Mouse (Mus musculus) heart, postnatal 14 days (tissue): ENCODE results near the gene Ddx5. TPM values are rescaled to one million over a fixed set of nuclear protein-coding genes. Genes with fewer than 3 reads are reported as not detected.
"Not testable (repeated sequence)": the region's sequence is repeated elsewhere in the genome, so short reads cannot be mapped to it uniquely, and the experiment has no call there.

Experiments used
- DNase-seq, 2 experiments: peaks; one replicate each; pipeline ENCODE4 v3.0.0; 2021 to 2022
- intact Hi-C: fragments of 180-260 bp; cut with DNase I; formaldehyde crosslinking; loops from one replicate; pipeline ENCODE4 v1.15.1; 2025
- long read RNA-seq, 2 experiments: library from polyadenylated mRNA; stranded (forward); transcript quantifications; one replicate each; pipeline ENCODE4 v2.0.0; 2021
- total RNA-seq, 2 experiments: library from RNA; stranded (reverse); gene quantifications; 2 replicates each; pipeline ENCODE4 v1.2.3; 2021

Gene Ddx5
- total RNA-seq: 100 to 1,000 TPM; 425 to 428 TPM
- long read RNA-seq, experiment 1, transcript Ddx5-208 (12 exons, 3,593 nt): minor isoform, 145 of 691 reads
- long read RNA-seq, experiment 1, transcript Ddx5-201 (13 exons, 3,559 nt): major isoform, 432 of 691 reads
- long read RNA-seq, experiment 1, partial matches to known transcripts: 35 of 691 reads
- long read RNA-seq, experiment 1, other reads (novel, unspliced or antisense): 79 of 691 reads
- long read RNA-seq, experiment 2, transcript Ddx5-201 (13 exons, 3,559 nt): major isoform, 433 of 652 reads
- long read RNA-seq, experiment 2, transcript Ddx5-208 (12 exons, 3,593 nt): minor isoform, 97 of 652 reads
- long read RNA-seq, experiment 2, partial matches to known transcripts: 52 of 652 reads
- long read RNA-seq, experiment 2, other reads (novel, unspliced or antisense): 70 of 652 reads

DNA sequence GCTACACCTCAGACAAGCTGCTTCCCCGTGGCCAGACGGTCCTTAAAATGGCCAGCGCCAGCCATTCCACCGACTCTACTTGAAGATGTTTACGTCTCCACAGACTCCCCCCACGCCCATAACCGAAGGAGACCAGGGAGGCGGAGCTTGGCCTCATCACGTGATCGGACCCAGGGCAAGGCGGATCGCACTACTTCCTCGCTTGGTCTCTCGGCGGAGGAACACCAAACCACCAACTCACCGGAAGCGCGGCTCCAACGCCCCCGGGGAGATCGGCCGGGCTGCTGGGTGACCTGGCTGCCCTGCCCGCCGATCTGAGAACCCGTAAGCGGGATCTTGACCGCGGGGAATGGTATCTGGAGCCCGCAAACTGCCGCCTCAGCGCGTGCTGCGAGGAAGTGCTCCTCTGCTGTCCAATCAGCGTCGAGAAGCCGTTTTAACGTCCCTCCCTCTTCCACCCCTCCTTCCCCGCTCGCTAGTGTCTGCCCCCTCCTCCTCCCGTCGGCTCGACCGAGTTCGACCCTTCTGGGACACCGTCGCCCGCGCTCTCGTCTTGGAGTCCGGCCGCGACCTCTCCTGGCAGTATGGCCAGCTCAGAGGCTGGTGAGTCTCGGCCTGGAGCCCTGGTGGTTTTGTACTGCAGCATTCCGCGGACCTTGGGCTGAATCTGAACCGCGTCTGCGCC, at the start of gene Ddx5, which contains the start of gene Cep95:
TSS of gene Ddx5 (minus strand) at position 411 of the 685 bp plus-strand sequence.
TSS of gene Cep95 (plus strand) at position 478 of the 685 bp plus-strand sequence.
- DNase-seq: peak; percentile 94 to 95

DNA sequence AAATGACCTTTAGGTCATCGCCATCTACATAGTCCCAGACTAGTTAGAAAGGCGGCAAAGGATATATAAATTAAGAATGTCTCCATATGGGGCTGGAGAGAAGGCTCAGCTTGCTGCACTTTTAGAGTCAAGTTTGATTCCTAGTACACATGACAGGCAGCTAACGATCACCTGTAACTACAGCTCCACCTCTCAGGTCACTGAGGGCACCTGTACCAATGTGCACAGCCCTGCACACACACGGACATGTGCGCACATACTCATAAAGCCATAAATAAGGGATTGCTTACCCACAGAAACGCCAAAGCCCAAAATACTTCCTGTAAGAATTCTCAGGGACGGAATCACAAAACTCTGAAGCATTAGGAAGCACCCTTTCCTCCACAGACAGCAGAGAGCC, 39.1 kb upstream of the Ddx5 start:
- no peak for DNase-seq
- intact Hi-C loops: no loop called here

More for the DNA sequence above, at the start of gene Ddx5, which contains the start of gene Cep95:
- intact Hi-C loops: loop anchor here (5.0 kb wide), 2 partner anchors 188 to 208 kb away; partner anchors contain the start of gene Kpna2

GRCm38 (mm10) chr11:106824403-106824802, 35.4 kb upstream of the Ddx5 start:
- no peak for DNase-seq
- intact Hi-C loops: no loop called here

DNA sequence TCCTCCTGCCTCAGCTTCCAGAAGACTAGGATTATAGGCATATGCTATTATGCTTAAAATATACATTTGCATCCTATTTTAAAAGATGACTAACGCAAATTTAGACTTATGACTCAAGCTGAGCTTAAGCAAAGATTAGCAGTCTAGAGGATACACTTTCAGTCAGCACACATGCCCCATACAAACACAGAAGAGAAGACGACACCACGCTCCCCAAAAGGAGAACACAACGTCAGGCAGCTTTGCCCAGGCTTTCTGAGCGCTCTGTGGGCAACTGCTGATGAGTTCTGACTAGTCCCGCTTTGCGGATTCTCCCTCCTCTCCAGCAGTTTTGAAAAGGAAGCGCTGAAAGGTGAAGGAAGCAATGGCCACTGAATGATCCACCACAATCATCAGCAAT, 34.8 kb upstream of the Ddx5 start:
- no peak for DNase-seq
- intact Hi-C loops: no loop called here

GRCm38 (mm10) chr11:106822911-106823310, 33.9 kb upstream of the Ddx5 start:
- intact Hi-C loops: no loop called here
- DNase-seq: no peak

DNA sequence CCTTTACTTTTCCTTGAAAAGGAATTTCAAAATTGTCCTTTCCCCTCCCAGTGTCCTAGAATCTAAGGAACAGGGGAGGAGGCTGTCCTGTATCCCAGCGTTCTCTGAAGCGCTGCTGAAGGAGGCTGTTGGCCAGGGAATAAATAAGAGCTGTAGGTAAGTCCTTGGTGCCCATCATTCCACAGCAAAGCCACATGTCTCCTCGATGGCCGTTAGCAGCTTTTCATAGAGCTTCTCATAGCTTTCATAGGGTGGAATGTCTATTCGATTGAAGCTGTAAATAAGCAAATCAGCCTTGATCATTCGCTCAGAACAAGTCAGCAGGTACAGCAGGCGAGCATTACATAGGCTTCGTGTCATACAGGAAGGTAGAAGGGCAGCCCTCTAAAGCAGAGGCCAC, 33.5 kb upstream of the Ddx5 start:
- DNase-seq: no peak
- intact Hi-C loops: no loop called here

DNA sequence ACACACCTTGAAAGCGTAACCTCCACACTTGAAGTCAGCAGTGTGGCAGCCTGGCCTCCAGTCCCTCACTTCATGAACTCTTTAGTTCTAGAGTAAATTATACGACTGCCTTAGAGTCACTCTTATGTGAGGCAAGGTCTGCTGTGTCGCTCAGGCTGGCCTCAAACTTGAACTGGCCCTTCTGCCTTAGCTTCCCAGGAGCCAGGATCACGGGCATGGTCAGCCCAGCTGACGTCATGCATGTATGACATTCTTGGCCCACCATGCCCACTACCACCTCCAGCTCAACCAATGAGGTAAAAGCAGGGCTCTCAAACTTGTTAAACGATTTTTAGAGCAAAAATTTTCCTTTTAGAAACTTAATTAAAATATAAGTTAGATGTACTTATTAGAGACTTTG, 32.4 kb upstream of the Ddx5 start:
- intact Hi-C loops: no loop called here
- DNase-seq: no peak

DNA sequence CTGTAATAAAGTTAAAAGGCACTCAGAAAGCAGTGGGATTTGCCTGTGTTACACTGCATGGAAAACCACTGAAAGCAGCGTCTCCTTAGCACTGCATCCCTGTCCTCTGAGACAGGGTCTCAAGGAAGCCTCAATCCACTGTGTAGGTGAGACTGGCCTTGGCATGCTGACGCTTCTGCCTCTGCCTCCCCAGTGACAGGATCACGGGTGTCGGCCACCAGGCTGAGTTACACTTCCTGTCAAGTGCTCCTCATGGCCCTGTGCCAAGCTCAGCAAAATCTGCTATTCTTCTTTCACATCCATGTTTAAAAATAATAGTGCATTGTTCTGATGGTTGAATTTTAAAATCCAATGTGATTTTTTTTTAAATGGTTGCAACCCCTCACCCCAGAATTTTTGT, 32.0 kb upstream of the Ddx5 start:
- intact Hi-C loops: no loop called here
- peak; percentile 74 for DNase-seq

GRCm38 (mm10) chr11:106820252-106820651, 31.3 kb upstream of the Ddx5 start:
- intact Hi-C loops: no loop called here
- DNase-seq: no peak

DNA sequence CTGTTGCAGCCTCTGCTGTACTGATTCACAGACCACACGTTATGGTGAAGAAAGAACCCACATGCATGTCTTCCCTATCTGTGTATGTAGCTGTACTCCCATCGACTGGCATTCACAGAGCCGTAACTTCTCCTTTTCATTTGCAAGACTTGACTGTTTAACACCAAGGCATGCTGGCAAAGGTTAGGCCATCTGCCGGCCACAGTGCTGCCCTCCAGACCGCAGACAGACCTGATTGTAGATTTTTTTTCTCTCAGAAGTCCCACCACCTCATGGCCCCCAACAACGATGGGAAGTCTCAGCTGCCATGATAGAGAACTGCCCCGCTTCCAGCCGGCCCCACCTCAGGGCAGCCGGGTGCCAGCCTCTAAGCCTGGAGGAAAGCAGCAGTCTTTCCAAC, 30.6 kb upstream of the Ddx5 start:
- intact Hi-C loops: no loop called here
- no peak for DNase-seq

DNA sequence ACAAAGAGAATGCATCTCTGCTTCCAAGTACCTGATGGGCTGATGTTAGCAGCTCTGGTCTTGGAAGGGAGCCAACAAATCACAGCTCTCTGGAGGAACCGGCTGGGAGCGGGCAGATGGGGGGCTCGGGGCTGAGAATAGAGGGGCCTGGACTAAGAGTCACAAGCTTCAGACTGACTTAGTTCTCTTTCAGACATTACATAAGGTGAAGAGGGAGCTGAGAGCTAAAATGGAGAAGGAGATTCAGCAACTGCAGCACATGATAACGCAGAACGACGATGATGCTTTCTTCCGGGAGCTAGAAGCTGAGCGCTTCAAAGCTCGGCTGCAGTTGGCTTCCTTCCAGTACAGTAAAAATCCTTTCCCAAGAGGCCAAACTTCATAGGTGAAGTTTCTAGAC, 29.4 kb upstream of the Ddx5 start:
- intact Hi-C loops: no loop called here
- no peak for DNase-seq

- intact Hi-C loops: no loop called here
- DNase-seq: no peak
Observed at GRCm38 (mm10) chr11:106817808-106818207, 28.8 kb upstream of the Ddx5 start.

- intact Hi-C loops: no loop called here
Observed at GRCm38 (mm10) chr11:106817156-106817555, 28.2 kb upstream of the Ddx5 start.

DNA sequence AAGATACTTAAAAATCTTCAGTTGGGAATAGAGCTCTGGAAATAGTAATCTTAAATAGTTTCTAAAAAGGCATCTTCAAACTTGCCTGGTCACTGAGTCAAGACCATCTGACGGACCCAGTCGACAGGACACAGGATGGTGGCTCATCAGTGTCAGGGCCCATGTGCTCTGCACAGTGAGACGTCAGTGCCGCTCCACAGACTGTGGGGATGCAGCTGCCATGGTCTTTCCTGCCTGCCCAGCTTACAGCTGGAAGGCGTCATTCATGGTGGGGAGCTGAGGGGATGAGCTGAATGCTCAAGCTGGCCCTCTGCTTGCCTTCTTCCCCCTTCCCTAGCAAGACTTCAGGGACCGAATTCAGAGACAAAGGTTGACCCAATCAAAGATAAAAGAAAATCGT, 27.3 kb upstream of the Ddx5 start:
- intact Hi-C loops: no loop called here

More at GRCm38 (mm10) chr11:106817156-106817555, 28.2 kb upstream of the Ddx5 start:
- DNase-seq: no peak

GRCm38 (mm10) chr11:106815761-106816160, 26.8 kb upstream of the Ddx5 start:
- no peak for DNase-seq
- intact Hi-C loops: no loop called here

More for the DNA sequence above, 27.3 kb upstream of the Ddx5 start:
- DNase-seq: no peak

DNA sequence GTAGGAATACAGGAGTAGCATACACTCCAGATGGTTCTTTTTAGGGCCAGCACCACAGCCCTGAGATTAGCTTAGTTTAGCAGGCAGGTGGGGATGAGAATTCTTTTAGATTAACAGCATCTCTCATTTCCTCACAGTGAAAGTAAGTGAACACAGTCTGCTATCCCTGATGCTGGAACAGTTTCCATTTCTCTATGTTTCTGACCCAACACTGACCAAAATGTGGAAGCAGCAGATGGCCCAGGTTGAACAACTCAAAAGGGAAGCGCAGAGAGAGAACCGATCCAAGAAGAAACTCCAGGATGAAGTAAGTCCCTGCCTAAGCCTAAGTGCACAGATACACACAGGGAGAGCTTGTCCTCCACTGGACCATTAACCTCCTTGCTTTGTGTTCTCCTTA, 26.3 kb upstream of the Ddx5 start:
- intact Hi-C loops: no loop called here
- no peak for DNase-seq

GRCm38 (mm10) chr11:106814601-106815320, 25.8 kb upstream of the Ddx5 start:
- intact Hi-C loops: no loop called here
- no peak for DNase-seq

DNA sequence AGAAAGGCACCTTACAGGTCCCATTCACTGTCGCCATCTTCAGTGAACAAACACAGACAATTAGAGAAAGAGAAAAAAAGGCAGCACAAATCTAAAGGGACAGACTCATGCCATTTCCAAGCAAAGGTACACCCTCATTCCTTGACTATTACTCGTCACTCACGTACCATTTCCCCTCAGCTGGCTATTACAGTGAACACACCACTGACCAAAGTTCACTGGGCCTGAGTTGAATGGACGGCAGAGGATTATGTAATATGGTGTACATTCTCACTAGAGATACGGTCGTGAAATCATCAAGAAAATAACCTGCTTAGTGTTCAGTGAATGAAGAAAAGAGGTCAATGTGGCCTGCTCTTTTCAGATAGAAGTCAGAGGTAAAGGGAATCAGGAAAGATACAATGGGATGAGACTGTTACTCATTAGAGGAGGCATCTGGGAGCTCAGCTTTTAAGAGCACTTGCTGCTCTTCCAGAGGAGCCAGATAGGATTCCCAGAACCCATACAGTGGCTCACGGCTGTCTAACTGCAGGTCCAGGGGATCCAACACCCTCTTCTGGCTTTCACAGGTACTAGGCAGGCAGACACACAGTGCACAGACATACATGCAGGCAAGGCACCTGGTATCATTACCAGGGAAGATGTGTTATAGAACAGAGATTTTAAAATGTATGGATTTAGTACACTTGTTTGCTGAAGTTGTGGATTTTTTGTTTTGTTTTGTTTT, 23.6 kb upstream of the Ddx5 start:
- intact Hi-C loops: no loop called here
- DNase-seq: no peak

DNA sequence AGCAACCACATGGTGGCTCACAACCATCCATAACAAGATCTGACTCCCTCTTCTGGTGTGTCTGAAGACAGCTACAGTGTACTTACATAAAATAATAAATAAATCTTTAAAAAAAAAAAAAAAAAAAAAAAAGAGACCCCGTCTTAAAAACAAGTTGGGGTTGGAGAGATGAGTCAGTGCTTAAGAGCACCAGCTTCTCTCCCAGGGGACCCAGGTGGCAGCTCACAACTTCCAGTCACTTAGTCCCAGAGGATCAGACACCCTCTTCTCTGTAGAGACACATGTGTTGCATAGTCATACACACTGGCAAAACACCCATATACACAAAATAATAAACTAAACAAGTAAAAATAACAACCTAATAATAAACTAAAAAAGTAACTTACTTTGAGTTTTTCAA, 18.5 kb upstream of the Ddx5 start:
- intact Hi-C loops, DNase-seq: not testable (repeated sequence)

- intact Hi-C loops: no loop called here
- DNase-seq: no peak
Observed at GRCm38 (mm10) chr11:106802069-106802627, 13.2 kb upstream of the Ddx5 start.
